Mouse (Mus musculus) lung, adult 10 weeks (tissue): Measurements from ENCODE around the gene Capza2. TPM values are rescaled to one million over a fixed set of nuclear protein-coding genes. Genes with fewer than 3 reads are reported as not detected.

Experiments
- polyA plus RNA-seq: library from polyadenylated mRNA; stranded (reverse); fragments of 350-450 nt; fragmentation: Illumina TruSeq; extraction: RNeasy Lipid Tissue Mini Kit (QIAGEN cat#74804); gene quantifications from one replicate; pipeline ENCODE4 v1.2.3, GENCODE M21; 2014; ENCODE audit warnings: low read depth, low replicate concordance; ENCODE audit not compliant: insufficient read depth

Gene Capza2
- polyA plus RNA-seq = 103 TPM

GRCm38 (mm10) chr6:17635615-17636284, at the start of gene Capza2:
Gene Capza2 (plus strand): TSS chr6:17636234.

GRCm38 (mm10) chr6:17692647-17693046, 56.6 kb downstream of the Capza2 start, which contains the start of gene St7:
Gene St7 (plus strand): TSS chr6:17692933.

Other genes with a start within 250 kb of the Capza2 start
- 12.8 TPM for gene Met, start 172.4 kb upstream of the Capza2 start, polyA plus RNA-seq
- gene St7, start 56.7 kb downstream of the Capza2 start, polyA plus RNA-seq = 14.3 TPM